Mouse (Mus musculus) thymus, adult 2 months (tissue): ENCODE measurements around the gene Spon1.

Experiments used
- CTCF ChIP-seq: fragments of 200-500 bp; IDR thresholded peaks from 2 replicates; pipeline ENCODE4 v1.5.1; 2012; ENCODE audit warnings: mild to moderate bottlenecking, control low read depth, low read length, moderate library complexity, borderline replicate concordance; ENCODE audit not compliant: control insufficient read depth, poor library complexity, insufficient read depth; ENCODE audit errors: extremely low read depth
- POLR2A ChIP-seq: fragments of 200-500 bp; IDR thresholded peaks from 2 replicates; pipeline ENCODE4 v1.6.1; 2012; ENCODE audit warnings: mild to moderate bottlenecking, low read length, control low read depth, moderate library complexity; ENCODE audit not compliant: control insufficient read depth, poor library complexity, insufficient read depth; ENCODE audit errors: extremely low read depth

GRCm38 (mm10) chr7:113919505-113919904, 153.7 kb downstream of the Spon1 start:
- TF ChIP-seq POLR2A (no peak), CTCF (no peak)
